Mouse (Mus musculus) liver, adult (tissue): ENCODE measurements around the gene Gm26657.

Experiments used
- GATA4 ChIP-seq: IDR thresholded peaks from 2 replicates; pipeline ENCODE4 v1.6.1; 2014; ENCODE audit warnings: mild to moderate bottlenecking, low read length; ENCODE audit not compliant: insufficient replicate concordance

Gene Gm26657

GRCm38 (mm10) chr4:56743363-56744195 is 3.7 kb downstream of the Gm26657 start, which contains the start of gene Actl7a:
Actl7a (plus strand) TSS chr4:56743413.
- no peak for TF ChIP-seq GATA4

DNA sequence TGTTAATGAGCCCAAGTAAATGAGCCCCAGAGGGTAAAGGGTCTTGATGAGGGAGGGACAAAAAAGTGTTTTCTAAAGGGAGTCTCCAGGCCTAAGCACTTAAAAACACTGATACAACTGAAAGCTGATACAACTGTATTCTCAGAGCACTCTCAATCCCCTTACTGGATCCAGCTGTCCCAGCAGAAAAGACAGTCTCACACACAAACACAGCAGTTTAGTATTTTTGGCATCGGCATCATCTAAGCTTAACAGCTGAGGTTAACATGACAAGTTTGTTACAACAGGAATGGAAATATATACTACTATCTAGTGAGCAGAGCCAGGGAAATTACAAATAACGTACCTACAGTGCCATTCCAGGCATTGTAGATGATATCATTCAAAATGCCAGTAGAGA is 6.5 kb downstream of the Gm26657 start:
- no peak for TF ChIP-seq GATA4

GRCm38 (mm10) chr4:56747456-56747855 is 7.6 kb downstream of the Gm26657 start:
- no peak for TF ChIP-seq GATA4

DNA sequence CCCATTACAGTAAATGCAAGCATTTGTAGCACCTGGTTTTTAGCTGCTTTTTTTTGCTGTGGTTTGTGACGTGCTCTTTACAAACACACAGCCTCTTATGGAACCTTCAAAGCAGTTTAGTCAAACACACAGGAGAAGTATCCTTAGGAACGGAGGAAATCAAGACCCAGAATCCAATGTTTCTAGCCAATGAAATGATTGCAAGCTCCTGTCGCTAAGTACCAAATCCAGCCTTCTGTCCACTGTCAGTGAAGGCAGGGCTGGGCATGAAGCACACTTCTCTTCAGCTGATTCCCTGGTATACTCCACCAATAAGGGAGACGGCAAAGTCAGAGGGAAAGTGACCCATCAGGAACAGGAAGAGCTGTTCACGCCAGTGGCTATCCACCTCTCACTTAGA is 16.2 kb downstream of the Gm26657 start:
- no peak for TF ChIP-seq GATA4

- no peak for TF ChIP-seq GATA4
These were observed 17.2 kb downstream of the Gm26657 start for GRCm38 (mm10) chr4:56756966-56757600.

DNA sequence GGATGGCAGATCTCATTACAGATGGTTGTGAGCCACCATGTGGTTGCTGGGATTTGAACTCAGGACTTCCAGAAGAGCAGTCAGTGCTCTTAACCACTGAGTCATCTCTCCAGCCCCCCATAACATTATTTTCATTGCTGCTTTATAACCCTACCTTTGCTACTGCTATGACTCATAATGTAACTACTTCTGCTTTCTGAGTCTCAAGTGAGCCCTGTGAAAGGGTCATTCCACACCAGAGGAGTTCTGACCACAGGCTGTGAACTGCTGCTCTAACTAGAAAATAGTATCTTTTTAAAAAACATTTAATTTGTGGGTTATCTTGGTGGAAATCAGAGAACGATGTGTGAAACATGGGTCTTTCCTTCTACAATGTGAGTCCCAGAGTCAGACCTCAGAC is 17.8 kb downstream of the Gm26657 start:
- TF ChIP-seq GATA4, result no peak

DNA sequence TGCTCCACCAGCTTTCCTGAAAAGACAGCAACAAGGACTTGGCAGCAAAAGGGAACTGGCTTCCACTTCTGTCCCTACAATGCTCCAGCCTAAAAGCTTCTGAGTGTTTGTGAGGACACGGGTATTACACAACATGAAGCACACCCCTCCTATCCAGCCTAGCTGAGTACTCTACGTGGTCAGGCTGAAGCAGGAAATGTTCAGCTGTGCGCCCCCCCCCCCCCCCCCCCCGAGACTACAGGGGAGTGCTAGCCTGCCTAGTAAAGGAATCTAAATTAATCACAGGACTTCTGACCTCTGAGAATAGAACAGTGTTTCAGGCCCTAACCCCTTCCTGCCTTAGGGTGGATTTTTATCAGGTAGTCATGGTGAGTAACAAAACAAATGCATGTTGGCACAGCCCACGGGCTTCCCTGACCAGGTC is 28.0 kb downstream of the Gm26657 start:
- no peak for TF ChIP-seq GATA4

- TF ChIP-seq GATA4, result no peak
These were observed 29.0 kb downstream of the Gm26657 start for GRCm38 (mm10) chr4:56768913-56769312.

GRCm38 (mm10) chr4:56771065-56771464 is 31.2 kb downstream of the Gm26657 start:
- TF ChIP-seq GATA4, result no peak
